Mouse (Mus musculus) yolk sac, embryonic 10.5 days (tissue): ENCODE measurements at regions not wholly inside any gene's neighbourhood (a gene's known extent, or its start where the extent isn't known, plus 50 kb on each side); places are given as distances from the start of the nearest gene placed in this dataset.

Experiments
- DNase-seq: peaks from one replicate; pipeline ENCODE4 v3.0.0-alpha.2; 2017; ENCODE audit warnings: low spot score

- no peak for DNase-seq
Observed at GRCm38 (mm10) chr12:68554292-68554691, 604.7 kb downstream of the Rps29 start.

- DNase-seq: no peak
Observed at GRCm38 (mm10) chr12:68541811-68542210, 617.2 kb downstream of the Rps29 start.

GRCm38 (mm10) chr12:68500794-68501193, 658.2 kb downstream of the Rps29 start:
- DNase-seq: no peak

- peak; percentile 18 for DNase-seq
Observed at GRCm38 (mm10) chr12:68463032-68463431, 696.0 kb downstream of the Rps29 start.

- DNase-seq: no peak
Observed at GRCm38 (mm10) chr12:68458196-68458595, 700.8 kb downstream of the Rps29 start.

GRCm38 (mm10) chr12:68426601-68427000, 732.4 kb downstream of the Rps29 start:
- DNase-seq: no peak

- no peak for DNase-seq
Observed at GRCm38 (mm10) chr12:68425006-68425405, 734.0 kb downstream of the Rps29 start.
